Mouse (Mus musculus) myocyte (in vitro differentiated cells): ENCODE data around the gene Mink1.

Source experiments
- CEBPB ChIP-seq: IDR thresholded peaks from 2 replicates; pipeline ENCODE4 v1.6.1; 2011; ENCODE audit warnings: mild to moderate bottlenecking, moderate library complexity; ENCODE audit not compliant: poor library complexity, insufficient read depth, severe bottlenecking
- MYOD1 ChIP-seq, 3 experiments: IDR thresholded peaks; one replicate each; pipeline ENCODE4 v1.6.1; 2011; ENCODE audit warnings: control low read depth in 2 of 3, low read depth in 2 of 3, mild to moderate bottlenecking in 2 of 3, moderate library complexity in 1 of 3; ENCODE audit not compliant: insufficient read length in 2 of 3, control insufficient read depth in 1 of 3
- MYOG ChIP-seq, 3 experiments: IDR thresholded peaks; one replicate each; pipeline ENCODE4 v1.6.1; 2011; ENCODE audit warnings: control low read depth in 2 of 3, low read depth in 2 of 3, mild to moderate bottlenecking in 2 of 3; ENCODE audit not compliant: insufficient read length in 2 of 3, control insufficient read depth in 1 of 3, insufficient read depth in 1 of 3
- POLR2A ChIP-seq: IDR thresholded peaks from one replicate; pipeline ENCODE4 v1.6.1; 2011; ENCODE audit warnings: low read depth, mild to moderate bottlenecking, control low read depth, moderate library complexity; ENCODE audit not compliant: insufficient read length
- POLR2AphosphoS2 ChIP-seq: IDR thresholded peaks from one replicate; pipeline ENCODE4 v1.6.1; 2011; ENCODE audit warnings: low read depth, control low read depth; ENCODE audit not compliant: insufficient read length
- REST ChIP-seq: IDR thresholded peaks from one replicate; pipeline ENCODE4 v1.6.1; 2011; ENCODE audit warnings: mild to moderate bottlenecking, control low read depth, moderate library complexity; ENCODE audit not compliant: insufficient read depth, insufficient read length
- TCF12 ChIP-seq: IDR thresholded peaks from one replicate; pipeline ENCODE4 v1.6.1; 2011; ENCODE audit warnings: mild to moderate bottlenecking, control low read depth; ENCODE audit not compliant: poor library complexity, insufficient read depth, severe bottlenecking
- TCF3 ChIP-seq: IDR thresholded peaks from one replicate; pipeline ENCODE4 v1.6.1; 2011; ENCODE audit warnings: low read depth, control low read depth; ENCODE audit not compliant: insufficient read length
- USF1 ChIP-seq: IDR thresholded peaks from one replicate; pipeline ENCODE4 v1.6.1; 2011; ENCODE audit warnings: low read depth, mild to moderate bottlenecking, control low read depth, moderate library complexity

DNA sequence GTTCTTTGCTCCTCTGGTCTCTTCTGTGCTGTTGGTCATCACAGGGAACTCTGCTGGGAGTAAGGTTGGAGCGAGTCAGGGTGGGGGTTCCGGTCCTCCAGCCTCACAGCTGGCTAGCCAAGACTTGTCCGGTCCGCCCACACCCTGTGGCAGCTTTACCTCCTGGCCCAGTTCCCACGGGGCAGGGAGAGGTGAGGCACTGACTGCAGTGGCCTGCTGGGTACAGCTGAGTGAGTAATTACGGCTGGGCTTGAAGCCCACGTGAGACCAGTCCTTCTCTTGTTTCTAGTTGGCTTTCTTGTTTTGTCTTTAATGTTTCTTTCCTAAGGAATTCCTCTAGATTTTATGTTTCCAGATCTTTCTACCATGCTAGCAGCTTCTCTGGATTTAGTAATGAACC lies 22.8 kb downstream of the Mink1 start:
- TF ChIP-seq TCF12 (no peak), CEBPB (no peak), POLR2A (no peak), MYOG (IDR thresholded peaks at IDR 0.05; ENCODE audit: control insufficient read depth in 1 of 3, insufficient read depth in 1 of 3, insufficient read length in 2 of 3, low read depth in 2 of 3) (peak in 1 of 3 experiments; percentile 70), POLR2AphosphoS2 (no peak), USF1 (peak; percentile 33), REST (no peak), MYOD1 (IDR thresholded peaks at IDR 0.05; ENCODE audit: control insufficient read depth in 1 of 3, insufficient read length in 2 of 3, low read depth in 2 of 3) (peak in 2 of 3 experiments; percentile 37 to 79), TCF3 (no peak)
